Mouse (Mus musculus) hematopoietic multipotent progenitor cell, adult 10-12 weeks (in vitro differentiated cells): ENCODE results near the gene C2. TPM values are rescaled to one million over a fixed set of nuclear protein-coding genes. Genes with fewer than 3 reads are reported as not detected.

Source experiments
- polyA plus RNA-seq: library from polyadenylated mRNA; stranded (reverse); fragments of >175 nt; gene quantifications from 2 replicates; pipeline ENCODE4 v1.2.3, GENCODE M21; 2012; ENCODE audit warnings: low replicate concordance

C2 gene
- polyA plus RNA-seq: 1.6 and 6.5 TPM in 2 replicates

GRCm38 (mm10) chr17:34898160-34898586, at the start of gene C2, which contains the start of gene Ehmt2:
C2 (minus strand) TSS chr17:34898265.
Ehmt2 (plus strand) TSS chr17:34898469.

GRCm38 (mm10) chr17:34931061-34931734, 33.1 kb upstream of the C2 start, which contains the start of gene Neu1:
Neu1 (plus strand) TSS chr17:34931253.

GRCm38 (mm10) chr17:34913930-34914665, 16.0 kb upstream of the C2 start, which contains the start of gene Slc44a4:
Slc44a4 (plus strand) TSS chr17:34914466.

GRCm38 (mm10) chr17:34881683-34882310, 16.3 kb downstream of the C2 start, which contains the start of gene Gm20547:
Gm20547 (minus strand) TSS chr17:34882042.

GRCm38 (mm10) chr17:34879336-34879879, 18.7 kb downstream of the C2 start, which contains the start of gene Zbtb12:
Zbtb12 (plus strand) TSS chr17:34879483.

GRCm38 (mm10) chr17:34862416-34863081, 35.5 kb downstream of the C2 start, which contains the start of gene Cfb:
Cfb (minus strand) TSS chr17:34862518.

GRCm38 (mm10) chr17:34849722-34850516, 48.1 kb downstream of the C2 start, which contains the start of the genes Skiv2l and Nelfe:
Skiv2l (minus strand) TSS chr17:34850210.
Nelfe (plus strand) TSS chr17:34850391.

GRCm38 (mm10) chr17:34836856-34837221, 61.2 kb downstream of the C2 start, which contains the start of the genes Stk19 and Dxo:
Stk19 (minus strand) TSS chr17:34836945.
Dxo (plus strand) TSS chr17:34837019.

Other genes starting within 250 kb of the C2 start
- gene Tnxb, start 227.7 kb downstream of the C2 start, polyA plus RNA-seq: 0.28 and 0.68 TPM in 2 replicates
- 1.6 and 2.8 TPM in 2 replicates for gene C4b, start 154.4 kb downstream of the C2 start, polyA plus RNA-seq
- gene Cyp21a1, start 93.7 kb downstream of the C2 start, polyA plus RNA-seq: 0.26 and 0.85 TPM in 2 replicates
- 35.1 and 41.2 TPM in 2 replicates for gene Stk19, start 61.3 kb downstream of the C2 start, polyA plus RNA-seq
- 64.7 and 107 TPM in 2 replicates for gene Dxo, start 61.2 kb downstream of the C2 start, polyA plus RNA-seq
- 73.9 and 94.6 TPM in 2 replicates for gene Skiv2l, start 48.1 kb downstream of the C2 start, polyA plus RNA-seq
- gene Nelfe, start 47.9 kb downstream of the C2 start, polyA plus RNA-seq: 110 and 113 TPM in 2 replicates
- 0.42 and 1.0 TPM in 2 replicates for gene Cfb, start 35.7 kb downstream of the C2 start, polyA plus RNA-seq
- 12.3 and 13.4 TPM in 2 replicates for gene Zbtb12, start 18.8 kb downstream of the C2 start, polyA plus RNA-seq
- gene Gm20547, start 16.2 kb downstream of the C2 start, polyA plus RNA-seq: 0.10 TPM in 1 of 2 replicates, not detected in the other
- gene Ehmt2, start 204 bp upstream of the C2 start, polyA plus RNA-seq: 299 and 719 TPM in 2 replicates
- not detected in 2 replicates for gene Slc44a4, start 16.2 kb upstream of the C2 start, polyA plus RNA-seq
- gene Neu1, start 33.0 kb upstream of the C2 start, polyA plus RNA-seq: 46.6 and 61.8 TPM in 2 replicates
- 3.0 and 6.4 TPM in 2 replicates for gene Hspa1b, start 61.0 kb upstream of the C2 start, polyA plus RNA-seq
- not detected in 2 replicates for gene Gm20481, start 71.6 kb upstream of the C2 start, polyA plus RNA-seq
- 0.68 and 2.2 TPM in 2 replicates for gene Hspa1a, start 73.9 kb upstream of the C2 start, polyA plus RNA-seq
- not detected in 2 replicates for gene Hspa1l, start 74.4 kb upstream of the C2 start, polyA plus RNA-seq
- 51.7 and 75.3 TPM in 2 replicates for gene Lsm2, start 83.6 kb upstream of the C2 start, polyA plus RNA-seq
- 768 and 1,214 TPM in 2 replicates for gene Vars, start 102.7 kb upstream of the C2 start, polyA plus RNA-seq
- gene Vwa7, start 118.3 kb upstream of the C2 start, polyA plus RNA-seq: 0.51 and 1.3 TPM in 2 replicates
- gene Sapcd1, start 129.8 kb upstream of the C2 start, polyA plus RNA-seq: 93.8 and 249 TPM in 2 replicates
- gene Msh5, start 148.5 kb upstream of the C2 start, polyA plus RNA-seq: 54.6 and 127 TPM in 2 replicates
- 161 and 172 TPM in 2 replicates for gene Clic1, start 151.7 kb upstream of the C2 start, polyA plus RNA-seq
- gene Ddah2, start 160.8 kb upstream of the C2 start, polyA plus RNA-seq: 6.4 and 6.5 TPM in 2 replicates
- gene Ly6g6c, start 167.1 kb upstream of the C2 start, polyA plus RNA-seq: 0.17 TPM in 1 of 2 replicates, not detected in the other
- 0.16 and 0.42 TPM in 2 replicates for gene Mpig6b, start 167.9 kb upstream of the C2 start, polyA plus RNA-seq
- not detected in 2 replicates for gene Ly6g6e, start 178.6 kb upstream of the C2 start, polyA plus RNA-seq
- gene Ly6g6d, start 179.8 kb upstream of the C2 start, polyA plus RNA-seq: not detected in 2 replicates
- not detected in 2 replicates for gene Ly6g6f, start 187.3 kb upstream of the C2 start, polyA plus RNA-seq
- gene Abhd16a, start 191.0 kb upstream of the C2 start, polyA plus RNA-seq: 115 and 170 TPM in 2 replicates
- gene Ly6g5c, start 210.0 kb upstream of the C2 start, polyA plus RNA-seq: not detected in 2 replicates
- 0.24 and 0.66 TPM in 2 replicates for gene Ly6g5b, start 217.2 kb upstream of the C2 start, polyA plus RNA-seq
- gene Gpank1, start 223.2 kb upstream of the C2 start, polyA plus RNA-seq: 76.2 and 161 TPM in 2 replicates
- 50.0 and 73.9 TPM in 2 replicates for gene Csnk2b, start 223.8 kb upstream of the C2 start, polyA plus RNA-seq
- 21.2 and 21.9 TPM in 2 replicates for gene D17H6S53E, start 228.1 kb upstream of the C2 start, polyA plus RNA-seq
- gene Apom, start 233.8 kb upstream of the C2 start, polyA plus RNA-seq: 0.18 and 0.28 TPM in 2 replicates
- 414 and 841 TPM in 2 replicates for gene Bag6, start 236.9 kb upstream of the C2 start, polyA plus RNA-seq